Comparison of ENCODE assay signal across 8 mouse cellular contexts in the genomic region with DNA sequence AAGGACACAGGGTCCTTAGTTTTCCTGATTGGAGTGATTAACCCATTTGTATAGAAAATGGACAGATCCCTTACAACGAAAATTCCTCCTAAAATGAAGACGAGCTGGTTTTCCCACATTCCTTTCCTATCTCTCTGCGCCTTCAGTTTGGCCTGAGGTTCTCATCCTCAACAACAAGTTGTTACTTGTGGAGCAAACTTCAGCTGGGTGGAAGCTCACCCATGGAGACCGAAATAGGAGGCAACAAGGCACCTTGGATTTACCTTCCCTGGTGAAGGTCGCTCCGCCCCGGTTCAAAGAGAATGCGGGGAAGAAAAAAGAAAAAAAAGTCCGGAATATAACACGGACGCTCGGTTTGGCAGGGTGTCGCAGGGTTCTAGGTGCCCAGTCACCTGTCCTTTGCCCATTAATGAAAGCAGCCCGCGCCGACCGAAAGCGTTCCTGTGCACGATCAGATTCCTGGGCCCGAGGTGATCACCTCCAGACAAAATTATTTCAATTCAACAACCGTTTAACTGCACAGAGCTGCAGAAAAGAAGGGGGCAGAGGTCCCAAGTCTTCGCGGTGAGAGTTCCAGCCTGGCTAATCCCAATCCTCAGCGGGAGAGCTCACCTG. TPM values are rescaled to one million over a fixed set of nuclear protein-coding genes. Genes with fewer than 3 reads are reported as not detected.
A peak's percentile ranks its signal among the peaks of the same experiment; 100 is the strongest.
DNase-seq lines count a peak whose midpoint lies in the region; ATAC-seq and TF ChIP-seq lines count a peak whose summit lies in the region.
"Had no signal": no experiment of that assay in that cellular context is flagged by ENCODE, and none has a peak within 500 bp of the region (broad histone marks: within the 10 kb centered on the region; RNA-seq: fewer than 3 reads in every experiment).

No protein-coding gene starts in this region.

- intact Hi-C loops in left cerebral cortex, postnatal 4 days (cut with DNase I): no loop called here

- H3K36me3 ChIP-seq in testis, adult 2 months (ENCODE audit: control insufficient read depth, insufficient read depth, low read length): no peaks in the 10 kb centered on the region
- no peaks in the 10 kb centered on the region for H3K36me3 ChIP-seq in forebrain, embryonic 15.5 days
- no peaks in the 10 kb centered on the region for H3K36me3 ChIP-seq in limb, embryonic 15.5 days
- H3K36me3 ChIP-seq in stomach, embryonic 15.5 days: no peaks in the 10 kb centered on the region

- H3K27ac ChIP-seq in testis, adult 2 months (ENCODE audit: control insufficient read depth, insufficient read depth, low read depth, low read length): no peak overlapping the region
- H3K27ac ChIP-seq in forebrain, embryonic 15.5 days (replicated peaks): no peak overlapping the region
- H3K27ac ChIP-seq in limb, embryonic 15.5 days: peak overlapping the region; percentile 66
- peak overlapping the region; percentile 90 for H3K27ac ChIP-seq in stomach, embryonic 15.5 days

- TF ChIP-seq CTCF in testis, adult 2 months (IDR thresholded peaks at IDR 0.05; ENCODE audit: control insufficient read depth, insufficient read depth, insufficient replicate concordance, low read depth, low read length): no peak

- no peak for DNase-seq in testis, postnatal 14 days (ENCODE audit: low spot score)
- DNase-seq in layer of hippocampus, adult 9-11 months: no peak
- DNase-seq in left cerebral cortex, postnatal 4 days: no peak
- DNase-seq: adrenal gland, adult 8-10 months had no signal

- peak overlapping the region; percentile 46 for H3K4me2 ChIP-seq in forebrain, embryonic 15.5 days (replicated peaks)
- H3K4me2 ChIP-seq in limb, embryonic 15.5 days: peak overlapping the region; percentile 52
- peak overlapping the region; percentile 50 for H3K4me2 ChIP-seq in stomach, embryonic 15.5 days

- H3K4me1 ChIP-seq in testis, adult 2 months (ENCODE audit: control insufficient read depth, insufficient read depth, low read length): peaks cover 5% of the 10 kb centered on the region; the same call in 1 of the 2 replicates
- peaks cover 12% of the 10 kb centered on the region for H3K4me1 ChIP-seq in forebrain, embryonic 15.5 days
- peaks cover 13% of the 10 kb centered on the region for H3K4me1 ChIP-seq in limb, embryonic 15.5 days
- no peaks in the 10 kb centered on the region for H3K4me1 ChIP-seq in stomach, embryonic 15.5 days

- WGBS in forebrain, embryonic 15.5 days: 7% methylated on average over 24 of the region's 24 CpGs
- WGBS in limb, embryonic 15.5 days: 5% methylated on average over 24 of the region's 24 CpGs
- 4% methylated on average over 24 of the region's 24 CpGs for WGBS in stomach, embryonic 15.5 days

- ATAC-seq in forebrain, embryonic 15.5 days (replicated peaks): no peak
- ATAC-seq in limb, embryonic 15.5 days (ENCODE audit: insufficient number of reproducible peaks, low FRiP score, low TSS enrichment, low read depth): no peak
- ATAC-seq in stomach, embryonic 15.5 days (ENCODE audit: insufficient read depth, low FRiP score, low read depth): peak; percentile 16; the same call in 1 of the 2 replicates

- H3K4me3 ChIP-seq in testis, adult 2 months (ENCODE audit: control insufficient read depth, low read depth, low read length): peak overlapping the region; percentile 19
- peak overlapping the region; percentile 26 for H3K4me3 ChIP-seq in forebrain, embryonic 15.5 days
- peak overlapping the region; percentile 38 for H3K4me3 ChIP-seq in limb, embryonic 15.5 days
- peak overlapping the region; percentile 43 for H3K4me3 ChIP-seq in stomach, embryonic 15.5 days (replicated peaks)

- no peak for TF ChIP-seq POLR2A in testis, adult 2 months (IDR thresholded peaks at IDR 0.05; ENCODE audit: control insufficient read depth, low read depth, low read length)

- H3K27me3 ChIP-seq in testis, adult 2 months (ENCODE audit: control insufficient read depth, insufficient read depth, low read length): no peaks in the 10 kb centered on the region; the same call in 1 of the 2 replicates
- H3K27me3 ChIP-seq in forebrain, embryonic 15.5 days: peaks cover 36% of the 10 kb centered on the region
- peaks cover 33% of the 10 kb centered on the region for H3K27me3 ChIP-seq in limb, embryonic 15.5 days
- H3K27me3 ChIP-seq in stomach, embryonic 15.5 days (replicated peaks): peaks cover 9% of the 10 kb centered on the region

- no peak overlapping the region for H3K9ac ChIP-seq in forebrain, embryonic 15.5 days (replicated peaks)
- H3K9ac ChIP-seq in limb, embryonic 15.5 days: 0 out of 2 replicates have a peak overlapping the region, but pooled peaks have one; percentile 2
- H3K9ac ChIP-seq in stomach, embryonic 15.5 days: peak overlapping the region; percentile 24; the same call in 1 of the 2 replicates

- no peaks in the 10 kb centered on the region for H3K9me3 ChIP-seq in forebrain, embryonic 15.5 days
- no peaks in the 10 kb centered on the region for H3K9me3 ChIP-seq in limb, embryonic 15.5 days
- no peaks in the 10 kb centered on the region for H3K9me3 ChIP-seq in stomach, embryonic 15.5 days

RNA-seq across cellular contexts. Expression of gene Fermt1, which starts 0.9 kb away (rescaled TPM):
- 0.08 TPM in 1 of 2 replicates, not detected in the other for polyA plus RNA-seq in testis, adult 2 months (2012; rRNA removed)
- not detected in 2 replicates for polyA plus RNA-seq in forebrain, embryonic 15.5 days (2015; fragmentation: Nextera tagmentation; extraction: Ambion mirVana)
- 20.9 and 24.4 TPM in 2 replicates for polyA plus RNA-seq in limb, embryonic 15.5 days (2015; fragmentation: Nextera tagmentation; extraction: Ambion mirVana)
- 46.5 and 55.3 TPM in 2 replicates for polyA plus RNA-seq in stomach, embryonic 15.5 days (2015; fragmentation: Nextera tagmentation; extraction: Ambion mirVana)
- total RNA-seq in left cerebral cortex, postnatal 4 days (2021): not detected
- total RNA-seq: adrenal gland, adult 8-10 months had no signal

Comparison
In these comparisons a context has a peak if more than half of its experiments do, and no peak if none do; other contexts are left out.
1. H3K27ac ChIP-seq: peak in limb, embryonic 15.5 days (single experiment) and stomach, embryonic 15.5 days (single experiment); none in testis, adult 2 months (single experiment) and forebrain, embryonic 15.5 days (single experiment).
2. RNA of gene Fermt1, which starts 0.9 kb away (polyA plus RNA-seq): 46.5 to 55.3 TPM in stomach, embryonic 15.5 days and 20.9 to 24.4 TPM in limb, embryonic 15.5 days; 0.08 TPM in testis, adult 2 months and not detected in forebrain, embryonic 15.5 days; every median in the first group is over 10 times any median in the second.
3. Peak in every context shown above with its lines, with median percentiles within 50 percentile points of each other: H3K4me3 ChIP-seq and H3K4me2 ChIP-seq.